ENCODE assay signal across 11 mouse cellular contexts in the genomic region with DNA sequence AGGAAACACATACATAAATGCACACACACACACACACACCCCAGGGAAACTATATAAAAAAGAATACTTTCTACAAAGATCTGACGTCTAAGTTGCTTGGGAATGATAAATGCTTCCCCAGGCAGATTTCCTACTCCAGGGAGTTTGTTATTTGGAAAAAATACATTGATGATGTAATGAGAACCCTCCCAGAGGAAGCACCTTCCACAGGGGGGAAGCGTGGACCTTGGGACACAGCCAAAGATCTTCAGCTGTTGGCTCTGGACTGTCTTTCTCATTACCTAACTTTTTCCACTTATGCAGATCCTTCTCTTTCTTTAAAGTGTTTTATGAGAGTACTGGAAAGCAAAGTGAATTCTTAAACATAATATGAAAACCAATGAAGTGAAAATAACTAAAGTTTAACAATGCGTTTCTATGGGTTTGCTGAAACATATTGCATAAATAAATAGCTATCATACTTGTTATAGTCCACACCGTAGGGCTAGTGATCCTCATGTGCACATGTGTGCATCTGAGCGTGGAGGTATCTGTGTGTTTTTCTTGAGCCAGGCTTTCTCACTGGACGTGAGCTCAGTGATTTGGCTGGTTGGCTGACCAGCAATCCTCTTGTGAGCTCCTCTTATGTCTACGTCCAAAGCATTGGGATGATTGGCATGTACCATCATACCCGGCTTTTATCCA. TPM values are rescaled to one million over a fixed set of nuclear protein-coding genes. Genes with fewer than 3 reads are reported as not detected.
DNase-seq lines count a peak whose midpoint lies in the region; ATAC-seq and TF ChIP-seq lines count a peak whose summit lies in the region.
"Had no signal": no experiment of that assay in that cellular context is flagged by ENCODE, and none has a peak within 500 bp of the region (broad histone marks: within the 10 kb centered on the region; RNA-seq: fewer than 3 reads in every experiment).

No protein-coding gene starts in this region.

- peaks cover 29% of the 10 kb centered on the region for H3K4me1 ChIP-seq in embryonic facial prominence, embryonic 15.5 days
- H3K4me1 ChIP-seq in heart, postnatal 0 days (ENCODE audit: control insufficient read depth, insufficient read depth) = peaks cover 20% of the 10 kb centered on the region
- H3K4me1 ChIP-seq in limb, embryonic 14.5 days (ENCODE audit: control insufficient read depth, insufficient read depth, low read length) = peaks cover 31% of the 10 kb centered on the region

- peak; percentile 62 for ATAC-seq in Patski
- no peak for ATAC-seq in embryonic facial prominence, embryonic 15.5 days (ENCODE audit: insufficient number of reproducible peaks, low FRiP score, low TSS enrichment, low read depth)
- ATAC-seq in heart, postnatal 0 days (ENCODE audit: insufficient read depth, low read depth) = peak; percentile 73
- ATAC-seq in limb, embryonic 14.5 days (ENCODE audit: low FRiP score, low read depth) = peak; percentile 60
- ATAC-seq: midbrain, embryonic 16.5 days had no signal

- TF ChIP-seq POLR2A in limb, embryonic 14.5 days (IDR thresholded peaks at IDR 0.05; ENCODE audit: borderline replicate concordance, extremely low read depth, insufficient read depth, insufficient read length) = no peak

- POLR2A ChIA-PET in Patski (lab: Charles Lee) = interaction anchor here (0.6 to 1.8 kb wide), 3 partner anchors 22 to 232 kb away, joined by 3 to 5 read pairs (median 4); no protein-coding TSS in a partner anchor

- CTCF ChIA-PET in Patski (lab: Charles Lee) = interaction anchor here (1.3 to 2.1 kb wide), 2 partner anchors 29 to 44 kb away, joined by 4 to 5 read pairs; no protein-coding TSS in a partner anchor

- peak; percentile 68 for DNase-seq in Patski (ENCODE audit: low read depth, low spot score)
- DNase-seq in heart, postnatal 0 days (ENCODE audit: low spot score) = peak; percentile 65
- peak; percentile 83 for DNase-seq in limb, embryonic 14.5 days (ENCODE audit: low spot score)
- no peak for DNase-seq in frontal cortex, postnatal 25 days (ENCODE audit: low spot score in 2 of 2)
- DNase-seq in right cerebral cortex, adult 18-20 months = no peak
- no peak for DNase-seq in right cerebral cortex, postnatal 36 days (ENCODE audit: low spot score in 2 of 2)
- DNase-seq in B cell, adult 2 months = no peak
- DNase-seq: thymus, postnatal 4 days had no signal

- no peak for TF ChIP-seq EP300 in heart, postnatal 0 days (IDR thresholded peaks at IDR 0.05; ENCODE audit: low read depth)

- no peak for TF ChIP-seq CTCF in Patski (IDR thresholded peaks at IDR 0.05)
- TF ChIP-seq CTCF in heart, postnatal 0 days (IDR thresholded peaks at IDR 0.05; ENCODE audit: low read depth) = no peak

- no peaks in the 10 kb centered on the region for H3K9me3 ChIP-seq in embryonic facial prominence, embryonic 15.5 days (replicated peaks)
- no peaks in the 10 kb centered on the region for H3K9me3 ChIP-seq in heart, postnatal 0 days (replicated peaks; ENCODE audit: control insufficient read depth, low read length)
- no peaks in the 10 kb centered on the region for H3K9me3 ChIP-seq in limb, embryonic 14.5 days (ENCODE audit: control insufficient read depth, low read length)

- H3K27ac ChIP-seq in embryonic facial prominence, embryonic 15.5 days (replicated peaks) = 0 out of 2 replicates have a peak overlapping the region, but pooled peaks have one; percentile 5
- H3K27ac ChIP-seq in heart, postnatal 0 days (ENCODE audit: low read depth) = peak overlapping the region; percentile 41
- H3K27ac ChIP-seq in limb, embryonic 14.5 days (replicated peaks; ENCODE audit: low read depth, low read length) = peak overlapping the region; percentile 61
- H3K27ac ChIP-seq: hindbrain, embryonic 14.5 days had no signal

- H3K36me3 ChIP-seq in embryonic facial prominence, embryonic 15.5 days = no peaks in the 10 kb centered on the region
- no peaks in the 10 kb centered on the region for H3K36me3 ChIP-seq in heart, postnatal 0 days (replicated peaks; ENCODE audit: control insufficient read depth, insufficient read depth, low read length)
- H3K36me3 ChIP-seq in limb, embryonic 14.5 days (ENCODE audit: control insufficient read depth, insufficient read depth, low read length) = no peaks in the 10 kb centered on the region

- H3K4me3 ChIP-seq in embryonic facial prominence, embryonic 15.5 days (replicated peaks) = no peak overlapping the region
- no peak overlapping the region for H3K4me3 ChIP-seq in heart, postnatal 0 days (ENCODE audit: low read depth, low read length)
- no peak overlapping the region for H3K4me3 ChIP-seq in limb, embryonic 14.5 days (replicated peaks; ENCODE audit: low read length)

- H3K27me3 ChIP-seq in Patski = no peaks in the 10 kb centered on the region
- no peaks in the 10 kb centered on the region for H3K27me3 ChIP-seq in embryonic facial prominence, embryonic 15.5 days
- H3K27me3 ChIP-seq in heart, postnatal 0 days (ENCODE audit: control insufficient read depth, insufficient read depth, low read length) = no peaks in the 10 kb centered on the region
- no peaks in the 10 kb centered on the region for H3K27me3 ChIP-seq in limb, embryonic 14.5 days (ENCODE audit: control insufficient read depth, insufficient read depth, low read length)

- in situ Hi-C loops in Patski (cut with MboI; ENCODE audit: low pct_unique_long_range_greater_than_20kb) = no loop called here

- 65% methylated on average over 8 of the region's 8 CpGs for WGBS in embryonic facial prominence, embryonic 15.5 days
- 57% methylated on average over 8 of the region's 8 CpGs for WGBS in heart, postnatal 0 days
- WGBS in limb, embryonic 14.5 days = 47% methylated on average over 8 of the region's 8 CpGs

- H3K4me2 ChIP-seq in embryonic facial prominence, embryonic 15.5 days (replicated peaks) = no peak overlapping the region
- H3K4me2 ChIP-seq in heart, postnatal 0 days (ENCODE audit: low read depth, low read length) = no peak overlapping the region
- no peak overlapping the region for H3K4me2 ChIP-seq in limb, embryonic 14.5 days (replicated peaks; ENCODE audit: low read depth, low read length, severe bottlenecking)
- H3K4me2 ChIP-seq: hindbrain, embryonic 14.5 days had no signal

- no peak overlapping the region for H3K9ac ChIP-seq in embryonic facial prominence, embryonic 15.5 days
- no peak overlapping the region for H3K9ac ChIP-seq in heart, postnatal 0 days (replicated peaks; ENCODE audit: low read depth, low read length)
- H3K9ac ChIP-seq in limb, embryonic 14.5 days (ENCODE audit: low read depth, low read length, severe bottlenecking) = no peak overlapping the region
- H3K9ac ChIP-seq: hindbrain, embryonic 14.5 days had no signal

RNA-seq across cellular contexts. Expression of gene Phldb2, which starts 30.7 kb away (rescaled TPM):
- polyA plus RNA-seq in Patski (2021) = 200 TPM
- polyA plus RNA-seq in embryonic facial prominence, embryonic 15.5 days (2015; fragmentation: Nextera tagmentation; extraction: Ambion mirVana) = 42.1 and 46.2 TPM in 2 replicates
- total RNA-seq in heart, postnatal 0 days (2014; rRNA removed; ENCODE audit: low replicate concordance) = 33.2 and 39.2 TPM in 2 replicates
- 28.9 and 32.8 TPM in 2 replicates for polyA plus RNA-seq in heart, postnatal 0 days (2015; fragmentation: Nextera tagmentation; extraction: Ambion mirVana)
- polyA plus RNA-seq in limb, embryonic 14.5 days (2012; rRNA removed) = 46.5 and 51.0 TPM in 2 replicates
- polyA plus RNA-seq in limb, embryonic 14.5 days (2014; fragmentation: Nextera tagmentation; extraction: Ambion mirVana) = 55.8 and 57.9 TPM in 2 replicates

Comparison
In these comparisons a context has a peak if more than half of its experiments do, and no peak if none do; other contexts are left out.
1. DNase-seq: peak in Patski (single experiment), heart, postnatal 0 days (single experiment) and limb, embryonic 14.5 days (single experiment); none in frontal cortex, postnatal 25 days (0 of 2), right cerebral cortex, adult 18-20 months (single experiment), right cerebral cortex, postnatal 36 days (0 of 2) and B cell, adult 2 months (0 of 2).
2. H3K27ac ChIP-seq: peak in every context shown above with its lines; median percentile 61 in limb, embryonic 14.5 days; 41 in heart, postnatal 0 days; 5 in embryonic facial prominence, embryonic 15.5 days.